Mouse (Mus musculus) inflammation-experienced regulatory T-cells, adult 6 months (primary cell): ENCODE data around the gene Slc26a5. TPM values are rescaled to one million over a fixed set of nuclear protein-coding genes. Genes with fewer than 3 reads are reported as not detected.

Experiments used
- ATAC-seq: one replicate; pipeline ENCODE4 v1.8.0; 2017
- polyA plus RNA-seq, 3 experiments: library from polyadenylated mRNA; unstranded; fragments of 100-300 nt; shearing (Covaris generic); gene quantifications; one replicate each; pipeline ENCODE4 v1.2.1; 2017

Slc26a5 gene
- polyA plus RNA-seq, 3 experiments from 2014 or later = not detected

GRCm38 (mm10) chr5:21803691-21804188, 61.7 kb downstream of the Slc26a5 start:
- ATAC-seq = no peak

- no peak for ATAC-seq
Observed at GRCm38 (mm10) chr5:21802907-21803306, 62.5 kb downstream of the Slc26a5 start.

GRCm38 (mm10) chr5:21792166-21792565, 73.2 kb downstream of the Slc26a5 start:
- no peak for ATAC-seq

- no peak for ATAC-seq
Observed at GRCm38 (mm10) chr5:21789061-21789460, 76.3 kb downstream of the Slc26a5 start.

- no peak for ATAC-seq
Observed at GRCm38 (mm10) chr5:21787186-21788105, 78.0 kb downstream of the Slc26a5 start.

GRCm38 (mm10) chr5:21786258-21787185, 78.9 kb downstream of the Slc26a5 start:
- peak; percentile 74 for ATAC-seq

- no peak for ATAC-seq
Observed at GRCm38 (mm10) chr5:21785776-21786175, 79.6 kb downstream of the Slc26a5 start.

- ATAC-seq = peak; percentile 89
Observed at GRCm38 (mm10) chr5:21785053-21785452, 80.4 kb downstream of the Slc26a5 start, which contains the start of the genes Dnajc2 and Psmc2. TSS of gene Dnajc2 (minus strand) at chr5:21785251. TSS of gene Psmc2 (plus strand) at chr5:21785283.

- ATAC-seq = peak; percentile 39
Observed at GRCm38 (mm10) chr5:21784161-21785052, 81.0 kb downstream of the Slc26a5 start.

- ATAC-seq = no peak
Observed at GRCm38 (mm10) chr5:21776491-21776890, 88.9 kb downstream of the Slc26a5 start.

- ATAC-seq = no peak
Observed at GRCm38 (mm10) chr5:21769841-21770240, 95.6 kb downstream of the Slc26a5 start.

- no peak for ATAC-seq
Observed at GRCm38 (mm10) chr5:21768506-21768905, 96.9 kb downstream of the Slc26a5 start.

Other genes with a start within 250 kb of the Slc26a5 start
- gene Fbxl13, start 220.0 kb downstream of the Slc26a5 start, polyA plus RNA-seq = under 1 TPM in 1 of 3 experiments, not detected in 2; 0.31 TPM
- 10 to 100 TPM; 31.2 to 38.3 (median 33.2) TPM for gene Armc10, start 219.8 kb downstream of the Slc26a5 start, polyA plus RNA-seq
- 1 to 10 TPM; 2.0 to 3.9 (median 2.6) TPM for gene Napepld, start 164.2 kb downstream of the Slc26a5 start, polyA plus RNA-seq
- gene Pmpcb, start 128.5 kb downstream of the Slc26a5 start, polyA plus RNA-seq = 10 to 100 TPM; 79.0 to 84.3 (median 82.6) TPM
- 10 to 100 TPM; 35.8 to 48.6 (median 41.4) TPM for gene Dnajc2, start 80.4 kb downstream of the Slc26a5 start, polyA plus RNA-seq
- gene Psmc2, start 80.3 kb downstream of the Slc26a5 start, polyA plus RNA-seq = 100 to 1,000 TPM; 141 to 170 (median 159) TPM